Mouse (Mus musculus) lung, embryonic 16.5 days (tissue): ENCODE results near the gene Mospd1. TPM values are rescaled to one million over a fixed set of nuclear protein-coding genes. Genes with fewer than 3 reads are reported as not detected.
A peak's percentile ranks its signal among the peaks of the same experiment; 100 is the strongest.

ENCODE experiments used
- ATAC-seq: fragments of 200-750 bp; cut with Nextera tagmentation; 2 replicates; pipeline ENCODE4 v1.8.0; 2017; ENCODE audit warnings: low read depth, mild to moderate bottlenecking, moderate library complexity
- H3K27ac ChIP-seq: fragments of 300-500 bp; sonication (generic); 2 replicates; pipeline ENCODE4 v1.5.1; 2014; ENCODE audit warnings: mild to moderate bottlenecking, control low read depth, low read length
- H3K27me3 ChIP-seq: fragments of 300-500 bp; sonication (generic); 2 replicates; pipeline ENCODE4 v1.6.1; 2014; ENCODE audit warnings: low read depth, low read length, mixed read lengths; ENCODE audit not compliant: control insufficient read depth, insufficient read depth
- H3K36me3 ChIP-seq: fragments of 300-500 bp; sonication (generic); 2 replicates; pipeline ENCODE4 v1.6.1; 2014; ENCODE audit warnings: low read length; ENCODE audit not compliant: control insufficient read depth, insufficient read depth
- H3K4me1 ChIP-seq: fragments of 300-500 bp; sonication (generic); replicated peaks from 2 replicates; pipeline ENCODE4 v1.6.1; 2014; ENCODE audit warnings: low read length, mixed read lengths; ENCODE audit not compliant: control insufficient read depth, insufficient read depth
- H3K4me2 ChIP-seq: fragments of 300-500 bp; sonication (generic); 2 replicates; pipeline ENCODE4 v1.6.1; 2014; ENCODE audit warnings: low read depth, low read length, control low read depth
- H3K4me3 ChIP-seq: fragments of 300-500 bp; sonication (generic); 2 replicates; pipeline ENCODE4 v1.5.1; 2014; ENCODE audit warnings: mild to moderate bottlenecking, low read length, control low read depth
- H3K9ac ChIP-seq: fragments of 300-500 bp; sonication (generic); 2 replicates; pipeline ENCODE4 v1.6.1; 2014; ENCODE audit warnings: low read length, control low read depth
- H3K9me3 ChIP-seq: fragments of 300-500 bp; sonication (generic); 2 replicates; pipeline ENCODE4 v1.6.1; 2016; ENCODE audit warnings: low read length; ENCODE audit not compliant: control insufficient read depth
- WGBS: fragments of 180-500 bp; shearing (Covaris S2); extraction: QIAGEN DNeasy Blood & Tissue Kit; methylation state at CpG from one replicate; pipeline ENCODE4 v1.1.7; 2014; 5-methylcytosine and 5-hydroxymethylcytosine counted together
- polyA plus RNA-seq: library from polyadenylated mRNA; unstranded; fragments of >200 nt; fragmentation: Nextera tagmentation; extraction: Ambion mirVana; gene quantifications from 2 replicates; pipeline ENCODE4 v1.2.1, GENCODE M21; 2015

Mospd1 gene
- 41.4 and 42.0 TPM in 2 replicates for polyA plus RNA-seq

GRCm38 (mm10) chrX:53370366-53370740 is at the start of gene Mospd1:
Gene Mospd1 (minus strand): TSS chrX:53370502.
- H3K4me1 ChIP-seq = peaks cover 3% of the 10 kb centered on the region; the same call in 1 of the 2 replicates
- H3K36me3 ChIP-seq = no peaks in the 10 kb centered on the region
- peak within 1 kb of the TSS; percentile 73 for H3K27ac ChIP-seq
- H3K9me3 ChIP-seq = no peaks in the 10 kb centered on the region
- H3K27me3 ChIP-seq = no peaks in the 10 kb centered on the region
- 16% methylated on average over 11 of the region's 15 CpGs for WGBS
- ATAC-seq = peak; percentile 98
- peak within 1 kb of the TSS; percentile 76 for H3K9ac ChIP-seq
- H3K4me3 ChIP-seq = peak within 1 kb of the TSS; percentile 68
- H3K4me2 ChIP-seq = peak within 1 kb of the TSS; percentile 62

GRCm38 (mm10) chrX:53386362-53386761 is 16.1 kb upstream of the Mospd1 start:
- H3K9me3 ChIP-seq = no peaks in the 10 kb centered on the region
- no peaks in the 10 kb centered on the region for H3K36me3 ChIP-seq
- H3K4me3 ChIP-seq = no peak overlapping the region
- H3K27me3 ChIP-seq = no peaks in the 10 kb centered on the region
- no peak overlapping the region for H3K27ac ChIP-seq
- H3K4me2 ChIP-seq = no peak overlapping the region
- ATAC-seq = no peak
- H3K9ac ChIP-seq = no peak overlapping the region
- 45% methylated on average over 3 of the region's 3 CpGs for WGBS
- H3K4me1 ChIP-seq = no peaks in the 10 kb centered on the region

- Histone ChIP-seq H3K36me3 (no peaks in the 10 kb centered on the region), H3K4me2 (no peak overlapping the region), H3K9me3 (no peaks in the 10 kb centered on the region), H3K4me3 (no peak overlapping the region), H3K27me3 (no peaks in the 10 kb centered on the region), H3K27ac (no peak overlapping the region), H3K4me1 (no peaks in the 10 kb centered on the region), H3K9ac (no peak overlapping the region)
- ATAC-seq = no peak
- WGBS = 29% methylated on average over 3 of the region's 3 CpGs
Measured at GRCm38 (mm10) chrX:53383122-53383521, 12.8 kb upstream of the Mospd1 start.

- Histone ChIP-seq H3K27me3 (no peaks in the 10 kb centered on the region), H3K4me2 (peak overlapping the region; percentile 62), H3K4me3 (peak overlapping the region; percentile 68), H3K9me3 (no peaks in the 10 kb centered on the region), H3K4me1 (peaks cover 3% of the 10 kb centered on the region; the same call in 1 of the 2 replicates), H3K36me3 (no peaks in the 10 kb centered on the region), H3K9ac (peak overlapping the region; percentile 76), H3K27ac (peak overlapping the region; percentile 73)
- ATAC-seq = peak; percentile 61
- 16% methylated on average over 24 of the region's 25 CpGs for WGBS
Measured at GRCm38 (mm10) chrX:53369534-53370365, 552 bp downstream of the Mospd1 start.

GRCm38 (mm10) chrX:53364668-53365383 is 5.5 kb downstream of the Mospd1 start:
- no peak for ATAC-seq
- no peak overlapping the region for H3K4me2 ChIP-seq
- no peaks in the 10 kb centered on the region for H3K9me3 ChIP-seq
- H3K4me1 ChIP-seq = peaks cover 3% of the 10 kb centered on the region; the same call in 1 of the 2 replicates
- no peak overlapping the region for H3K9ac ChIP-seq
- H3K27me3 ChIP-seq = no peaks in the 10 kb centered on the region
- 77% methylated on average over 7 of the region's 7 CpGs for WGBS
- no peak overlapping the region for H3K27ac ChIP-seq
- no peak overlapping the region for H3K4me3 ChIP-seq
- no peaks in the 10 kb centered on the region for H3K36me3 ChIP-seq

- Histone ChIP-seq H3K36me3 (peaks cover 3% of the 10 kb centered on the region; the same call in 1 of the 2 replicates), H3K27me3 (no peaks in the 10 kb centered on the region), H3K9ac (no peak overlapping the region), H3K9me3 (no peaks in the 10 kb centered on the region), H3K4me2 (no peak overlapping the region), H3K4me1 (no peaks in the 10 kb centered on the region), H3K4me3 (no peak overlapping the region), H3K27ac (no peak overlapping the region)
- no peak for ATAC-seq
- 86% methylated on average over 4 of the region's 4 CpGs for WGBS
Measured at GRCm38 (mm10) chrX:53348374-53348773, 21.9 kb downstream of the Mospd1 start.

- no peaks in the 10 kb centered on the region for H3K4me1 ChIP-seq
- H3K27ac ChIP-seq = no peak overlapping the region
- ATAC-seq = no peak
- no peak overlapping the region for H3K4me2 ChIP-seq
- WGBS = 56% methylated on average over 2 of the region's 2 CpGs
- H3K9ac ChIP-seq = no peak overlapping the region
- H3K9me3 ChIP-seq = no peaks in the 10 kb centered on the region
- H3K27me3 ChIP-seq = no peaks in the 10 kb centered on the region
- H3K36me3 ChIP-seq = no peaks in the 10 kb centered on the region
- H3K4me3 ChIP-seq = no peak overlapping the region
Measured at GRCm38 (mm10) chrX:53341531-53341930, 28.8 kb downstream of the Mospd1 start.

GRCm38 (mm10) chrX:53337355-53337754 is 32.9 kb downstream of the Mospd1 start:
- no peak for ATAC-seq

GRCm38 (mm10) chrX:53330396-53330795 is 39.9 kb downstream of the Mospd1 start:
- Histone ChIP-seq H3K4me3 (no peak overlapping the region), H3K4me1 (no peaks in the 10 kb centered on the region), H3K9ac (no peak overlapping the region), H3K27ac (no peak overlapping the region), H3K9me3 (no peaks in the 10 kb centered on the region), H3K27me3 (no peaks in the 10 kb centered on the region), H3K4me2 (no peak overlapping the region), H3K36me3 (no peaks in the 10 kb centered on the region)
- WGBS = 83% methylated on average over 4 of the region's 4 CpGs
- ATAC-seq = no peak

More at GRCm38 (mm10) chrX:53337355-53337754, 32.9 kb downstream of the Mospd1 start:
- no peaks in the 10 kb centered on the region for H3K27me3 ChIP-seq
- H3K9ac ChIP-seq = no peak overlapping the region
- H3K36me3 ChIP-seq = no peaks in the 10 kb centered on the region
- H3K9me3 ChIP-seq = no peaks in the 10 kb centered on the region
- no peak overlapping the region for H3K4me2 ChIP-seq
- no peak overlapping the region for H3K27ac ChIP-seq
- no peaks in the 10 kb centered on the region for H3K4me1 ChIP-seq
- H3K4me3 ChIP-seq = no peak overlapping the region
